Mouse (Mus musculus) liver, adult 2 months (tissue): ENCODE results near the gene Ssbp2.

Experiments used
- CTCF ChIP-seq: fragments of 200-500 bp; IDR thresholded peaks from 2 replicates; pipeline ENCODE4 v1.5.1; 2011; ENCODE audit warnings: low read depth, low read length, control low read depth
- POLR2A ChIP-seq: fragments of 200-500 bp; IDR thresholded peaks from 2 replicates; pipeline ENCODE4 v1.6.1; 2011; ENCODE audit warnings: low read length, control low read depth; ENCODE audit not compliant: insufficient read depth; ENCODE audit errors: extremely low read depth

- TF ChIP-seq CTCF (no peak), POLR2A (no peak)
These were observed 83.5 kb downstream of the Ssbp2 start for GRCm38 (mm10) chr13:91543555-91543954.
